Mouse (Mus musculus) small intestine, adult 2 months (tissue): ENCODE measurements around the gene 9930021J03Rik. TPM values are rescaled to one million over a fixed set of nuclear protein-coding genes. Genes with fewer than 3 reads are reported as not detected.

ENCODE experiments used
- H3K27ac ChIP-seq: fragments of 200-500 bp; 2 replicates; pipeline ENCODE4 v1.5.1; 2012; ENCODE audit warnings: low read depth, low read length, control low read depth, inconsistent platforms; ENCODE audit not compliant: insufficient read depth
- H3K27me3 ChIP-seq: fragments of 200-500 bp; 2 replicates; pipeline ENCODE4 v1.6.1; 2012; ENCODE audit warnings: mild to moderate bottlenecking, moderate library complexity, low read length, inconsistent platforms; ENCODE audit not compliant: control insufficient read depth, insufficient read depth
- H3K36me3 ChIP-seq: fragments of 200-500 bp; 2 replicates; pipeline ENCODE4 v1.6.1; 2012; ENCODE audit warnings: mild to moderate bottlenecking, low read length, control low read depth, inconsistent platforms; ENCODE audit not compliant: control insufficient read depth, insufficient read depth
- H3K4me1 ChIP-seq: fragments of 200-500 bp; 2 replicates; pipeline ENCODE4 v1.6.1; 2012; ENCODE audit warnings: low read length, inconsistent platforms, mixed read lengths; ENCODE audit not compliant: control insufficient read depth, insufficient read depth, insufficient read length
- H3K4me3 ChIP-seq: fragments of 200-500 bp; 2 replicates; pipeline ENCODE4 v1.5.1; 2012; ENCODE audit warnings: low read depth, mild to moderate bottlenecking, control low read depth, inconsistent platforms, low read length, moderate library complexity
- CTCF ChIP-seq: fragments of 200-500 bp; IDR thresholded peaks from 2 replicates; pipeline ENCODE4 v1.5.1; 2012; ENCODE audit warnings: low read depth, mild to moderate bottlenecking, control low read depth, inconsistent platforms, low read length, moderate library complexity, mixed read lengths; ENCODE audit not compliant: insufficient replicate concordance, insufficient read length; ENCODE audit errors: extremely low read depth
- POLR2A ChIP-seq: fragments of 200-500 bp; IDR thresholded peaks from 2 replicates; pipeline ENCODE4 v1.6.1; 2012; ENCODE audit warnings: low read depth, mild to moderate bottlenecking, control low read depth, inconsistent platforms, low read length, moderate library complexity
- WGBS: fragments of 180-500 bp; shearing (Covaris S2); methylation state at CpG from one replicate; pipeline ENCODE4 v1.1.7; 2018; 5-methylcytosine and 5-hydroxymethylcytosine counted together
- polyA plus RNA-seq: library from polyadenylated mRNA; depleted of rRNA; stranded (reverse); fragments of >200 nt; gene quantifications from 2 replicates; pipeline ENCODE4 v1.2.3, GENCODE M21; 2012

9930021J03Rik gene
- polyA plus RNA-seq, 1 experiment, result 2.8 TPM

DNA sequence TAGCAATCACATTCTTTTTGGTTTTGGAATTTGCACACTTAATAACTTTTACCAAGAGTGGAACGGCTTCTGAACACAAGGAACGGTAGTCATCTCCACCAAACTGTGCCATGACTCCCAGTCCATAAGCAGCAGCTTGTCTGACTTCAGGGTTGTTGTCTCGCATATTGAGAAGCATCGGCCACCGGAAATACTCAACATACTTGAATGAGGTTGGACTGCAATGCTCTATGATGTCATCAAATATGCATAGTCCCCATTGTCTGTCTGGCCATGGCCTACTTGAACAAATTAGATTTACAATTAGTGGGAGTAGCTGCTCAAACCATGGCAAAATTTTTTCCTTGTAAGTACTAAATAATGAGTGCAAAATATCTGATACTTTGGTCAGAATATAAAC lies 4.2 kb upstream of the 9930021J03Rik start:
- 95% methylated on average over 5 of the region's 5 CpGs for whole genome bisulfite sequencing
- no peaks in the 10 kb centered on the region for H3K27me3 ChIP-seq
- peaks cover 6% of the 10 kb centered on the region; the same call in 1 of the 2 replicates for H3K4me1 ChIP-seq
- H3K4me3 ChIP-seq, result no peak overlapping the region
- TF ChIP-seq CTCF (no peak), POLR2A (no peak)
- peaks cover 7% of the 10 kb centered on the region; the same call in 1 of the 2 replicates for H3K36me3 ChIP-seq
- H3K27ac ChIP-seq, result no peak overlapping the region

DNA sequence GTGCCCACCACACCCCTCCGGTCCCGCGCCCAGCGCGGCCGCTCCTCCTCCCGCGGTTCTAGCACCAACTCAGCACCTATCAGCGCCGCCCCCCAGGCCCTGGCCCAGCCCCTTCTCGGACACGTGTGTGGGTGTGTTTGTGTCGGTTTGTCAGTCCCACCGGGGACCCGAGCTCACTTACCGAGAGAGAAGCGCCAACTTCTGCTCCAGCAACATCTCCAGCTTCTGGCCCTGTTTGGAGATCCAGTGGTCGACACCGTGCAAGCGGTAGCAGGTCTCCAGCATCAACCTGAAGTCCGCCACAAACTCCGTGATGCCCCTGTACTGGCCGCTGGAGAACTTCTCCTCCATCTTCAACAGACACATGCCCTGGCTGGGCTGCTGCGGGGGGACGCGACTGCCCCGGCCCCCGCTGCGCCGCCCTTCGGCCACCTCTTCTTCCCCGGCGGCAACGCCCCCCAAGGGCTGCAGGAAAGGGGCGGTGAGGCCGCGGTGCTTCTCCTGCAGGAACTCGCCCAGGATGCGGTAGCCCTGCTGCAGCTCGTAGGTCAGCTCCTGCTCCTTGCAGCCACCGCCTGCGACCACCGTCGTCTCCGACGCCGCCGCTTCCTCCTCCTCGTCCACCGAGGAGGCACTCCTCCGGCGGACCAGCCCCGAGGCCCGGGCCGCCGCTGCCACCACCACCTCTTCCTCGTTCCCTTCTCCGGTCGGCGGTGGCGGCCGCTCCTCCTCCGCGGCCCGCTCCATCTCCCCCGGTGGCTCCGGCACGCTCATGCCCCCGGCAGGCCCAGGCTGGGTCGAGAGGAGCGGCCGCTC lies 480 bp downstream of the 9930021J03Rik start:
- Histone ChIP-seq H3K27me3 (no peaks in the 10 kb centered on the region), H3K4me3 (peak overlapping the region; percentile 97), H3K36me3 (peaks cover 4% of the 10 kb centered on the region; the same call in 1 of the 2 replicates), H3K27ac (peak overlapping the region; percentile 57), H3K4me1 (peaks cover 5% of the 10 kb centered on the region; the same call in 1 of the 2 replicates)
- under 1% methylated on average over 71 of the region's 72 CpGs for WGBS
- TF ChIP-seq CTCF (no peak), POLR2A (no peak; the same call in none of the 2 replicates)

DNA sequence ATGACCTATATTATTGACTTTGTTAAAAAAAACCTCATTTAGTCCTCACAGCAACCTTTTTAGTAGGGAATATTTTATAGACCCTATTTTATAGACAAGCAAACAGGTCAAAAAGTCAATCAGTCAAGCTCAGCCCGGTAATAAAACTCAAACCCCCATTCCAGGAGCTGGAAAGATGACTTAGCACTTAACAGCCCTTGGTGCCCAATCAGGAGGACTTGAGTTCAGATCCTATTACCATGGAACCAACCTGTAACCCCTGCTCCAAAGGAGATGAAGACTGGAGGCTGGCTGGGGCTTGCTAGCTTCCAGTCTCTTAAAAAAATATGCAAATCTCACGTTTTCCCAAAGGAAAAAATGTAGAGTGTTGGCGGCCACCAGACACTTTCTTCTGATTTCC lies 1.8 kb downstream of the 9930021J03Rik start:
- Histone ChIP-seq H3K36me3 (0 out of 2 replicates have a peak, but pooled peaks cover 1% of the 10 kb centered on the region), H3K27me3 (no peaks in the 10 kb centered on the region), H3K4me3 (no peak overlapping the region), H3K4me1 (peaks cover 5% of the 10 kb centered on the region; the same call in 1 of the 2 replicates), H3K27ac (no peak overlapping the region)
- TF ChIP-seq CTCF, result no peak
- TF ChIP-seq POLR2A, result no peak
- 30% methylated on average over 3 of the region's 3 CpGs for WGBS

DNA sequence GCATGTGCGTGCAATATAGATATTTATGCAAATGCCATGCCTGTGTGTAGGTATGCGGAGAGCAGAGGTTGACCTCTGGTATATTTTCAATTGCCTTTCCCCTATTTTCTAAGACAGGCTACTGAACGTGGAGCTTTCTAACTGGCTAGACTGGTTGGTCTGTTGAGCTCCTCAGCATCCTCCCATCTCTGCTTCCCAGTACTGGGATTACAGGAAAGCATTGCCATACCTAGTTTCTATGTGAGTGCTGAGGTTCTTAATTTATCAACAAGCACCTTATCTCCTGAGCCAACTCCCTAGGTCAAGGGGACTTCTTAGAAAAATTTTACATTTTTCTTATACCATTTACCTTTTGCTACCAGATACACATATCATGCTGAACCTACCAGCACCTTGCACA lies 8.4 kb downstream of the 9930021J03Rik start:
- Histone ChIP-seq H3K4me3 (no peak overlapping the region), H3K27ac (no peak overlapping the region)
- 66% methylated on average over 3 of the region's 3 CpGs for WGBS

DNA sequence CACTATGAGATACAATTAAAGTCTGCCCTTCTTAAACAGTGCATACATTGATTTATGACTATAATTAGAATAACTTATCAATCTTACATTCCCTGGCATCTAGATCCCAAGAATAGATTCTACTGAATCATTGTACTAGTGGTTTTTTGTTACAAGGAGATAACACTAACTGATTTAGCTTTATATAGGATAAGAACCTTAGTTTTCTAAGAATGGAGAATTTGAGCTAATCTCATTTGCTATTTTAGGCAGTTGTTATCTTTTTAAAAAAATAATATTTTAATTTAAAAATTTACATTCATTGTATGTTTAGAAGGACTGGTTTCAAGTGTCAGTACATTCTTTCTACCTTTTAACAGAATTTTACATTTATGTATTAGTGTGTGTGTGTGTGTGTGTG lies 17.8 kb downstream of the 9930021J03Rik start:
- TF ChIP-seq CTCF (no peak), POLR2A (no peak)
- no peak overlapping the region for H3K27ac ChIP-seq
- no peaks in the 10 kb centered on the region for H3K27me3 ChIP-seq
- H3K4me3 ChIP-seq, result no peak overlapping the region
- peaks cover 10% of the 10 kb centered on the region for H3K36me3 ChIP-seq
- H3K4me1 ChIP-seq, result no peaks in the 10 kb centered on the region

More for the DNA sequence above, 8.4 kb downstream of the 9930021J03Rik start:
- Histone ChIP-seq H3K4me1 (0 out of 2 replicates have a peak, but pooled peaks cover 2% of the 10 kb centered on the region), H3K27me3 (no peaks in the 10 kb centered on the region), H3K36me3 (no peaks in the 10 kb centered on the region)
- no peak for TF ChIP-seq CTCF
- TF ChIP-seq POLR2A, result no peak

DNA sequence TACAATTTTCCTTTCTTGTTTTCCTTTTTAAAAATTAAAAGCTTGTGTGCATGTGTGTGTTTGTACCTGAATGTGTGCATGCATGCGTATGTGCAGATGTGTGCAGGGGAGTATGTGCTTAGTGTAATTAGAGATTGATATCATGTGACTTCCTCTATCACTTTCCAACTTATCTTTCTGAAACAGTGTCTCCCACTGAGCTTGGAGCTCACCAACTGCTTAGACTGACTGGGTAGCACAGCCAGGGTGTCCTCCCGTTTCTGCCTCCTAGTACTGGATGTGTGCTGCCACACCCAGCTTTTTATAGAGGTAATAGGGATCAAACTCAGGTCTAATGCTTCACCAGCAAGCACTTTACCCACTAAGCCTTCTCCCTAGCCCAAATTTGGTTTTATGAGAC lies 22.9 kb downstream of the 9930021J03Rik start:
- Histone ChIP-seq H3K27me3 (no peaks in the 10 kb centered on the region), H3K36me3 (peaks cover 13% of the 10 kb centered on the region), H3K27ac (no peak overlapping the region), H3K4me1 (no peaks in the 10 kb centered on the region), H3K4me3 (no peak overlapping the region)
- 64% methylated on average over 2 of the region's 2 CpGs for WGBS
- TF ChIP-seq POLR2A, result no peak
- TF ChIP-seq CTCF, result no peak

DNA sequence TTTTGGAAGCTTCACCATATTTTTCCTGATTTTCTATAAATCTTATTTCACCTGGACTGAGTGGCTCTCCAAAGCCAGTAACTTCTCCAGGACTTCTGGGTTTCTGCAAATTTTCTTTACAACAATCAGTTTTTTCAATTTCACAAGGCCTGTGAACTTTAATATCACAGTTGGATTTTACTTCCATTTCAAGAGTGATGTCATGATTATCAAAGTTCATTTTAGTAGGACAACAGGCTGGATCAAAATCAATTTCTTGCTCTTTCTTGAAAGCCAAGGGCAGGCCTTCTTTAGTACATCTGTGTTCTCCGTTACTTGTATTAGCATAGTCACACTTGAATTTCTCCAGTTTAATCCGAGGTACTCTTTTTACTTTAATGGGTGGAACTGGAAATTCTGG lies 51.9 kb downstream of the 9930021J03Rik start:
- Histone ChIP-seq H3K4me3 (no peak overlapping the region), H3K36me3 (no peaks in the 10 kb centered on the region), H3K27me3 (no peaks in the 10 kb centered on the region), H3K27ac (no peak overlapping the region), H3K4me1 (no peaks in the 10 kb centered on the region)
- WGBS, result 86% methylated on average over 2 of the region's 2 CpGs
- no peak for TF ChIP-seq CTCF
- TF ChIP-seq POLR2A, result no peak

DNA sequence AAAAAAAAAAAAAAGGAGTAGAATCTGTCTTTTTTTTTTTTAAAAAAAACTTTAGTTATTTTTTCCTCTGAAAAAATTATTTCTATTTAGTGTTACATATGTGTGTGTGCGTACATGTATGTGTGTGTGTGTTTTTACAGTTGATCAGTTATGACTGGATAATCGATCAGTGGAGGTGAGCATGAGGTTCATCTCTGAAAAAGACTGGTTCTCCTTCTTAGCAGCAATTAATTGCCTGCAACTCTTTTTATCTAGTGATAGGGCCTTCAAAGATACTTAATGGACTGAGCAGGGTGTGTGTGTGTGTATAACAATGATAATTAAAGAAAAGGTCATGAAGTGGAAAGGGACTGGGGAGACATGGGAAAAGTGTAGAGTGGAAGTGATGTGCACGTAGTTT lies 54.8 kb downstream of the 9930021J03Rik start:
- no peak for TF ChIP-seq CTCF
- TF ChIP-seq POLR2A, result no peak
- no peak overlapping the region for H3K4me3 ChIP-seq
- WGBS, result 73% methylated on average over 3 of the region's 3 CpGs

More for the DNA sequence above, 54.8 kb downstream of the 9930021J03Rik start:
- H3K27me3 ChIP-seq, result no peaks in the 10 kb centered on the region
- H3K4me1 ChIP-seq, result no peaks in the 10 kb centered on the region
- H3K36me3 ChIP-seq, result no peaks in the 10 kb centered on the region
- H3K27ac ChIP-seq, result no peak overlapping the region
